Mouse (Mus musculus): ENCODE results near the gene Rcor3. TPM values are rescaled to one million over a fixed set of nuclear protein-coding genes. Genes with fewer than 3 reads are reported as not detected.

The Rcor3 gene
- total and polyA plus RNA-seq, 2 experiments from 2014 or later: 35.1 to 56.1 TPM

- 82% methylated on average over 10 of the region's 10 CpGs for WGBS
- Histone ChIP-seq H3K9me3 (ENCODE audit: low read length) (no peaks in the 10 kb centered on the region), H3K36me3 (ENCODE audit: insufficient read depth, low read length) (no peaks in the 10 kb centered on the region; the same call in 1 of the 2 replicates), H3K27ac (ENCODE audit: low read depth, low read length) (no peak overlapping the region), H3K4me3 (ENCODE audit: low read depth, low read length) (no peak overlapping the region), H3K4me1 (ENCODE audit: insufficient read depth, low read length) (no peaks in the 10 kb centered on the region), H3K27me3 (ENCODE audit: insufficient read depth, low read length) (no peaks in the 10 kb centered on the region), H3K4me2 (ENCODE audit: low read depth, low read length, poor library complexity, severe bottlenecking) (no peak overlapping the region), H3K9ac (replicated peaks; ENCODE audit: low read length, poor library complexity, severe bottlenecking) (no peak overlapping the region)
- no peak for ATAC-seq (ENCODE audit: low FRiP score)
- DNase-seq (ENCODE audit: low spot score): no peak
- 0 out of 2 replicates have a peak, but pooled peaks have one; percentile 7 for TF ChIP-seq CTCF (IDR thresholded peaks at IDR 0.05)
Observed at GRCm38 (mm10) chr1:192058911-192059310, 79.0 kb downstream of the Rcor3 start.

GRCm38 (mm10) chr1:192053726-192054125 is 84.1 kb downstream of the Rcor3 start:
- H3K27me3 ChIP-seq (ENCODE audit: insufficient read depth, low read length): no peaks in the 10 kb centered on the region
- ATAC-seq (ENCODE audit: low FRiP score) (no peak), DNase-seq (ENCODE audit: low spot score) (no peak)
- WGBS: 62% methylated on average over 3 of the region's 3 CpGs
- no peak overlapping the region for H3K27ac ChIP-seq (ENCODE audit: low read depth, low read length)
- no peak for TF ChIP-seq CTCF (IDR thresholded peaks at IDR 0.05)
- H3K4me2 ChIP-seq (ENCODE audit: low read depth, low read length, poor library complexity, severe bottlenecking): no peak overlapping the region
- no peaks in the 10 kb centered on the region for H3K9me3 ChIP-seq (ENCODE audit: low read length)
- no peaks in the 10 kb centered on the region for H3K36me3 ChIP-seq (ENCODE audit: insufficient read depth, low read length)
- no peak overlapping the region for H3K4me3 ChIP-seq (ENCODE audit: low read depth, low read length)
- no peaks in the 10 kb centered on the region for H3K4me1 ChIP-seq (ENCODE audit: insufficient read depth, low read length)
- H3K9ac ChIP-seq (replicated peaks; ENCODE audit: low read length, poor library complexity, severe bottlenecking): no peak overlapping the region

GRCm38 (mm10) chr1:192052986-192053385 is 84.9 kb downstream of the Rcor3 start:
- no peaks in the 10 kb centered on the region for H3K9me3 ChIP-seq (ENCODE audit: low read length)
- H3K9ac ChIP-seq (replicated peaks; ENCODE audit: low read length, poor library complexity, severe bottlenecking): no peak overlapping the region
- no peaks in the 10 kb centered on the region for H3K36me3 ChIP-seq (ENCODE audit: insufficient read depth, low read length)
- ATAC-seq (ENCODE audit: low FRiP score) (no peak), DNase-seq (ENCODE audit: low spot score) (no peak)
- no peak overlapping the region for H3K4me3 ChIP-seq (ENCODE audit: low read depth, low read length)
- H3K4me2 ChIP-seq (ENCODE audit: low read depth, low read length, poor library complexity, severe bottlenecking): no peak overlapping the region
- H3K4me1 ChIP-seq (ENCODE audit: insufficient read depth, low read length): no peaks in the 10 kb centered on the region
- H3K27ac ChIP-seq (ENCODE audit: low read depth, low read length): no peak overlapping the region
- TF ChIP-seq CTCF (IDR thresholded peaks at IDR 0.05): no peak
- no peaks in the 10 kb centered on the region for H3K27me3 ChIP-seq (ENCODE audit: insufficient read depth, low read length)
- WGBS: 90% methylated on average over 5 of the region's 5 CpGs

GRCm38 (mm10) chr1:192052461-192052860 is 85.4 kb downstream of the Rcor3 start:
- H3K4me2 ChIP-seq (ENCODE audit: low read depth, low read length, poor library complexity, severe bottlenecking): no peak overlapping the region
- DNase-seq (ENCODE audit: low spot score): no peak
- WGBS: 94% methylated on average over 8 of the region's 8 CpGs

More at GRCm38 (mm10) chr1:192052461-192052860, 85.4 kb downstream of the Rcor3 start:
- TF ChIP-seq CTCF (IDR thresholded peaks at IDR 0.05): no peak
- H3K27me3 ChIP-seq (ENCODE audit: insufficient read depth, low read length): no peaks in the 10 kb centered on the region
- no peak for ATAC-seq (ENCODE audit: low FRiP score)
- H3K4me1 ChIP-seq (ENCODE audit: insufficient read depth, low read length): no peaks in the 10 kb centered on the region
- H3K9me3 ChIP-seq (ENCODE audit: low read length): no peaks in the 10 kb centered on the region
- H3K27ac ChIP-seq (ENCODE audit: low read depth, low read length): no peak overlapping the region
- no peaks in the 10 kb centered on the region for H3K36me3 ChIP-seq (ENCODE audit: insufficient read depth, low read length)
- H3K4me3 ChIP-seq (ENCODE audit: low read depth, low read length): no peak overlapping the region
- H3K9ac ChIP-seq (replicated peaks; ENCODE audit: low read length, poor library complexity, severe bottlenecking): no peak overlapping the region

Other genes starting within 250 kb of the Rcor3 start
- 21.9 and 27.4 TPM in 2 replicates for gene Slc30a1, start 231.3 kb downstream of the Rcor3 start, total RNA-seq (2014; rRNA removed)
- 4.4 and 5.1 TPM in 2 replicates for gene Slc30a1, start 231.3 kb downstream of the Rcor3 start, polyA plus RNA-seq (2015; fragmentation: Nextera tagmentation; extraction: Ambion mirVana)
- gene Rd3, start 160.7 kb downstream of the Rcor3 start, total RNA-seq (2014; rRNA removed): 1.5 and 3.3 TPM in 2 replicates
- gene Rd3, start 160.7 kb downstream of the Rcor3 start, polyA plus RNA-seq (2015; fragmentation: Nextera tagmentation; extraction: Ambion mirVana): 2.0 and 2.8 TPM in 2 replicates
- 0.94 and 2.0 TPM in 2 replicates for gene Traf5, start 45.5 kb downstream of the Rcor3 start, total RNA-seq (2014; rRNA removed)
- 1.6 and 2.1 TPM in 2 replicates for gene Traf5, start 45.5 kb downstream of the Rcor3 start, polyA plus RNA-seq (2015; fragmentation: Nextera tagmentation; extraction: Ambion mirVana)
- 5.9 and 6.2 TPM in 2 replicates for gene Kcnh1, start 52.7 kb upstream of the Rcor3 start, total RNA-seq (2014; rRNA removed)
- 2.6 and 2.9 TPM in 2 replicates for gene Kcnh1, start 52.7 kb upstream of the Rcor3 start, polyA plus RNA-seq (2015; fragmentation: Nextera tagmentation; extraction: Ambion mirVana)